Mouse (Mus musculus): ENCODE results near the gene Pdlim5. TPM values are rescaled to one million over a fixed set of nuclear protein-coding genes. Genes with fewer than 3 reads are reported as not detected.
"Not testable (repeated sequence)": the region's sequence is repeated elsewhere in the genome, so short reads cannot be mapped to it uniquely, and the experiment has no call there.

The Pdlim5 gene
- polyA plus RNA-seq, 1 experiment from 2014 or later: 28.9 TPM

- 86% methylated on average over 11 of the region's 11 CpGs for WGBS
- no peak overlapping the region for H3K9ac ChIP-seq (ENCODE audit: low read length)
- no peak overlapping the region for H3K4me3 ChIP-seq (ENCODE audit: low read depth, low read length)
- DNase-seq (ENCODE audit: low spot score) (no peak), ATAC-seq (ENCODE audit: low FRiP score, low TSS enrichment) (no peak)
- H3K27ac ChIP-seq (replicated peaks): no peak overlapping the region
- H3K9me3 ChIP-seq (ENCODE audit: control insufficient read depth, low read length): no peaks in the 10 kb centered on the region
- no peak overlapping the region for H3K4me2 ChIP-seq (replicated peaks; ENCODE audit: low read depth)
- no peaks in the 10 kb centered on the region for H3K36me3 ChIP-seq (ENCODE audit: control insufficient read depth, insufficient read depth, low read length)
- H3K4me1 ChIP-seq (replicated peaks; ENCODE audit: control insufficient read depth, insufficient read depth): no peaks in the 10 kb centered on the region
- TF ChIP-seq EP300 (optimal IDR thresholded peaks at IDR 0.05) (no peak), CTCF (IDR thresholded peaks at IDR 0.05; ENCODE audit: low read depth) (no peak)
- no peaks in the 10 kb centered on the region for H3K27me3 ChIP-seq (ENCODE audit: control insufficient read depth, insufficient read depth, low read length)
Observed at GRCm38 (mm10) chr3:142209057-142209456, 186.4 kb downstream of the Pdlim5 start.

- WGBS: 85% methylated on average over 6 of the region's 6 CpGs
- Histone ChIP-seq H3K27ac (replicated peaks) (no peak overlapping the region), H3K4me3 (ENCODE audit: low read depth, low read length) (no peak overlapping the region), H3K9ac (ENCODE audit: low read length) (no peak overlapping the region), H3K4me1 (replicated peaks; ENCODE audit: control insufficient read depth, insufficient read depth) (no peaks in the 10 kb centered on the region), H3K4me2 (replicated peaks; ENCODE audit: low read depth) (no peak overlapping the region), H3K36me3 (ENCODE audit: control insufficient read depth, insufficient read depth, low read length) (no peaks in the 10 kb centered on the region), H3K27me3 (ENCODE audit: control insufficient read depth, insufficient read depth, low read length) (no peaks in the 10 kb centered on the region), H3K9me3 (ENCODE audit: control insufficient read depth, low read length) (no peaks in the 10 kb centered on the region)
- DNase-seq (ENCODE audit: low spot score) (no peak), ATAC-seq (ENCODE audit: low FRiP score, low TSS enrichment) (no peak)
- TF ChIP-seq CTCF (IDR thresholded peaks at IDR 0.05; ENCODE audit: low read depth) (no peak), EP300 (optimal IDR thresholded peaks at IDR 0.05) (no peak)
Observed at GRCm38 (mm10) chr3:142207488-142207887, 188.0 kb downstream of the Pdlim5 start.

- WGBS: 84% methylated on average over 3 of the region's 3 CpGs
- ATAC-seq (ENCODE audit: low FRiP score, low TSS enrichment) (no peak), DNase-seq (ENCODE audit: low spot score) (no peak)
- Histone ChIP-seq H3K4me2 (replicated peaks; ENCODE audit: low read depth) (no peak overlapping the region), H3K27me3 (ENCODE audit: control insufficient read depth, insufficient read depth, low read length) (no peaks in the 10 kb centered on the region), H3K36me3 (ENCODE audit: control insufficient read depth, insufficient read depth, low read length) (no peaks in the 10 kb centered on the region), H3K4me3 (ENCODE audit: low read depth, low read length) (no peak overlapping the region), H3K4me1 (replicated peaks; ENCODE audit: control insufficient read depth, insufficient read depth) (no peaks in the 10 kb centered on the region), H3K9ac (ENCODE audit: low read length) (no peak overlapping the region), H3K27ac (replicated peaks) (no peak overlapping the region), H3K9me3 (ENCODE audit: control insufficient read depth, low read length) (no peaks in the 10 kb centered on the region)
- no peak for TF ChIP-seq EP300 (optimal IDR thresholded peaks at IDR 0.05)
- no peak for TF ChIP-seq CTCF (IDR thresholded peaks at IDR 0.05; ENCODE audit: low read depth)
Observed at GRCm38 (mm10) chr3:142206316-142206715, 189.2 kb downstream of the Pdlim5 start.

GRCm38 (mm10) chr3:142196142-142196541, 199.4 kb downstream of the Pdlim5 start:
- no peaks in the 10 kb centered on the region for H3K36me3 ChIP-seq (ENCODE audit: control insufficient read depth, insufficient read depth, low read length)
- TF ChIP-seq EP300 (optimal IDR thresholded peaks at IDR 0.05): no peak
- TF ChIP-seq CTCF (IDR thresholded peaks at IDR 0.05; ENCODE audit: low read depth): peak; percentile 43; the same call in 1 of the 2 replicates

GRCm38 (mm10) chr3:142191627-142192026, 203.9 kb downstream of the Pdlim5 start:
- H3K27ac ChIP-seq (replicated peaks); H3K4me3 ChIP-seq (ENCODE audit: low read depth, low read length); H3K27me3 ChIP-seq (ENCODE audit: control insufficient read depth, insufficient read depth, low read length); H3K4me1 ChIP-seq (replicated peaks; ENCODE audit: control insufficient read depth, insufficient read depth); H3K9ac ChIP-seq (ENCODE audit: low read length); ATAC-seq (ENCODE audit: low FRiP score, low TSS enrichment); H3K36me3 ChIP-seq (ENCODE audit: control insufficient read depth, insufficient read depth, low read length); H3K4me2 ChIP-seq (replicated peaks; ENCODE audit: low read depth); H3K9me3 ChIP-seq (ENCODE audit: control insufficient read depth, low read length); DNase-seq (ENCODE audit: low spot score): not testable (repeated sequence)

More at GRCm38 (mm10) chr3:142196142-142196541, 199.4 kb downstream of the Pdlim5 start:
- WGBS: 83% methylated on average over 8 of the region's 8 CpGs
- Histone ChIP-seq H3K27me3 (ENCODE audit: control insufficient read depth, insufficient read depth, low read length) (no peaks in the 10 kb centered on the region), H3K9ac (ENCODE audit: low read length) (no peak overlapping the region), H3K9me3 (ENCODE audit: control insufficient read depth, low read length) (peaks cover 4% of the 10 kb centered on the region; the same call in 1 of the 2 replicates), H3K4me3 (ENCODE audit: low read depth, low read length) (no peak overlapping the region), H3K4me1 (replicated peaks; ENCODE audit: control insufficient read depth, insufficient read depth) (no peaks in the 10 kb centered on the region), H3K27ac (replicated peaks) (no peak overlapping the region), H3K4me2 (replicated peaks; ENCODE audit: low read depth) (no peak overlapping the region)
- DNase-seq (ENCODE audit: low spot score) (no peak), ATAC-seq (ENCODE audit: low FRiP score, low TSS enrichment) (no peak)

Other genes with a start within 250 kb of the Pdlim5 start
- gene Bmpr1b, start 226.3 kb downstream of the Pdlim5 start, polyA plus RNA-seq (2015; fragmentation: Nextera tagmentation; extraction: Ambion mirVana): 2.3 and 2.7 TPM in 2 replicates
- 0.17 and 0.18 TPM in 2 replicates for gene Gbp5, start 98.3 kb upstream of the Pdlim5 start, polyA plus RNA-seq (2015; fragmentation: Nextera tagmentation; extraction: Ambion mirVana)
- gene Gbp7, start 134.6 kb upstream of the Pdlim5 start, polyA plus RNA-seq (2015; fragmentation: Nextera tagmentation; extraction: Ambion mirVana): 3.8 and 4.2 TPM in 2 replicates
- 2.9 and 3.2 TPM in 2 replicates for gene Gbp3, start 164.3 kb upstream of the Pdlim5 start, polyA plus RNA-seq (2015; fragmentation: Nextera tagmentation; extraction: Ambion mirVana)
- gene Gbp2b, start 199.2 kb upstream of the Pdlim5 start, polyA plus RNA-seq (2015; fragmentation: Nextera tagmentation; extraction: Ambion mirVana): not detected in 2 replicates
- 2.8 and 3.7 TPM in 2 replicates for gene Gbp2, start 224.9 kb upstream of the Pdlim5 start, polyA plus RNA-seq (2015; fragmentation: Nextera tagmentation; extraction: Ambion mirVana)

Data from stomach, postnatal 0 days (tissue).